Mouse (Mus musculus) liver, embryonic 14.5 days (tissue): ENCODE data around the gene Tgfb1. TPM values are rescaled to one million over a fixed set of nuclear protein-coding genes. Genes with fewer than 3 reads are reported as not detected.

Experiments
- ATAC-seq: fragments of 200-750 bp; cut with Nextera tagmentation; 2 replicates; pipeline ENCODE4 v1.8.0; 2017; ENCODE audit warnings: moderate number of reproducible peaks, mild to moderate bottlenecking, moderate library complexity; ENCODE audit not compliant: insufficient read depth
- DNase-seq, 3 experiments: peaks; one replicate each; pipeline ENCODE4 v3.0.0-alpha.2; 2012 to 2013; ENCODE audit warnings: low read depth in 3 of 3, low spot score in 3 of 3
- H3K27ac ChIP-seq: fragments of 300-500 bp; sonication (generic); 2 replicates; pipeline ENCODE4 v1.5.1; 2014; ENCODE audit warnings: moderate library complexity, mild to moderate bottlenecking, control low read depth, inconsistent platforms
- H3K27me3 ChIP-seq: fragments of 300-500 bp; sonication (generic); 2 replicates; pipeline ENCODE4 v1.6.1; 2014; ENCODE audit warnings: mild to moderate bottlenecking, low read length, moderate library complexity; ENCODE audit not compliant: control insufficient read depth, insufficient read depth
- H3K36me3 ChIP-seq: fragments of 300-500 bp; sonication (generic); replicated peaks from 2 replicates; pipeline ENCODE4 v1.6.1; 2014; ENCODE audit warnings: low read depth; ENCODE audit not compliant: control insufficient read depth, insufficient read depth
- H3K4me1 ChIP-seq, 2 experiments: fragments of 200-500 bp in 1 of 2; fragments of 300-500 bp in 1 of 2; sonication (generic) in 1 of 2; replicated peaks; 2 replicates each; pipeline ENCODE4 v1.6.1; 2012 to 2014; ENCODE audit warnings: antibody characterized with exemption in 1 of 2, inconsistent platforms in 1 of 2, low read length in 1 of 2; ENCODE audit not compliant: control insufficient read depth in 2 of 2, insufficient read depth in 2 of 2
- H3K4me2 ChIP-seq: fragments of 300-500 bp; sonication (generic); 2 replicates; pipeline ENCODE4 v1.6.1; 2014; ENCODE audit warnings: low read depth, mild to moderate bottlenecking, control low read depth, moderate library complexity
- H3K4me3 ChIP-seq, 2 experiments: fragments of 200-500 bp in 1 of 2; fragments of 300-500 bp in 1 of 2; sonication (generic) in 1 of 2; 2 replicates each; pipeline ENCODE4 v1.5.1; 2012 to 2014; ENCODE audit warnings: low read depth in 2 of 2, low read length in 2 of 2, mild to moderate bottlenecking in 2 of 2, control low read depth in 1 of 2, inconsistent platforms in 1 of 2, moderate library complexity in 1 of 2; ENCODE audit not compliant: insufficient read depth in 1 of 2
- H3K9ac ChIP-seq: fragments of 300-500 bp; sonication (generic); replicated peaks from 2 replicates; pipeline ENCODE4 v1.6.1; 2014; ENCODE audit warnings: mild to moderate bottlenecking, control low read depth, moderate library complexity
- H3K9me3 ChIP-seq: fragments of 300-500 bp; sonication (generic); 2 replicates; pipeline ENCODE4 v1.6.1; 2016; ENCODE audit warnings: low read length, mixed read lengths; ENCODE audit not compliant: control insufficient read depth
- CTCF ChIP-seq: IDR thresholded peaks from 2 replicates; pipeline ENCODE4 v1.5.1; 2016; ENCODE audit warnings: antibody characterized with exemption, low read depth, control low read depth
- EP300 ChIP-seq: IDR thresholded peaks from 2 replicates; pipeline ENCODE4 v1.6.1; 2016; ENCODE audit warnings: antibody characterized with exemption, low read depth
- WGBS: fragments of 180-500 bp; shearing (Covaris S2); extraction: QIAGEN DNeasy Blood & Tissue Kit; methylation state at CpG from one replicate; pipeline ENCODE4 v1.1.7; 2014; ENCODE audit not compliant: insufficient replicate concordance; 5-methylcytosine and 5-hydroxymethylcytosine counted together
- polyA plus RNA-seq, 2 experiments: library from polyadenylated mRNA; depleted of rRNA in 1 of 2; stranded (reverse) in 1 of 2; unstranded in 1 of 2; fragments of >200 nt; fragmentation: Nextera tagmentation in 1 of 2; extraction: Ambion mirVana in 1 of 2; gene quantifications; 2 replicates each; pipeline versions ENCODE4 v1.2.1 to v1.2.3; 2012 to 2014

Tgfb1 gene
- polyA plus RNA-seq, 2 experiments, result 3.9 to 18.5 TPM

DNA sequence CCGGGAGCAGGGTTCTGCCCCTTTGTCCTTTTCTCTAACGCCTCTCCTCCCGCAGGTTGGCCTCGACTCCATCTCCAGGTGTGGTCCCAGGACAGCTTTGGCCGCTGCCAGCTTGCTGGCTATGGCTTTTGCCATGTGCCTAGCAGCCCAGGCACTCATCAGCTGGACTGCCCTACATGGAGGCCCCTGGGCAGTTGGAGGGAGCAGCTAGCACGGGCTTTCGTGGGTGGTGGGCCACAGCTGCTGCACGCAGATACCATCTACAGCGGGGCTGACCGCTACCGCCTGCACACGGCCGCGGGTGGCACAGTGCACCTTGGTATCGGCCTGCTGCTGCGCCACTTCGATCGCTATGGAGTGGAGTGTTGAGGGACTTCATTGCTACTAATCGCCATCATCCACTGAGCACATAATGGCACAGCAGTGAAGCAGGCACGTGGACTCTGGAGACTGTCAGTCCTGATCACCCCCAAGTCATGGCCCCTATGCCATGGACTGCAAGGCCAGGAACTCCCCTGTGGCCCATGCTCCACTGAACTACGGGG lies 804 bp upstream of the Tgfb1 start:
- Histone ChIP-seq H3K36me3 (no peaks in the 10 kb centered on the region), H3K9ac (peak overlapping the region; percentile 81), H3K4me1 (peaks cover 48 to 53% of the 10 kb centered on the region in 2 experiments), H3K27ac (peak overlapping the region; percentile 75), H3K4me2 (peak overlapping the region; percentile 98), H3K4me3 (peak overlapping the region; percentile 49 to 63; a peak in 3 of 4 replicates), H3K27me3 (no peaks in the 10 kb centered on the region), H3K9me3 (no peaks in the 10 kb centered on the region)
- no peak for ATAC-seq
- TF ChIP-seq CTCF, result no peak
- TF ChIP-seq EP300, result no peak
- 49% methylated on average over 21 of the region's 21 CpGs for WGBS
- DNase-seq, result no peak

DNA sequence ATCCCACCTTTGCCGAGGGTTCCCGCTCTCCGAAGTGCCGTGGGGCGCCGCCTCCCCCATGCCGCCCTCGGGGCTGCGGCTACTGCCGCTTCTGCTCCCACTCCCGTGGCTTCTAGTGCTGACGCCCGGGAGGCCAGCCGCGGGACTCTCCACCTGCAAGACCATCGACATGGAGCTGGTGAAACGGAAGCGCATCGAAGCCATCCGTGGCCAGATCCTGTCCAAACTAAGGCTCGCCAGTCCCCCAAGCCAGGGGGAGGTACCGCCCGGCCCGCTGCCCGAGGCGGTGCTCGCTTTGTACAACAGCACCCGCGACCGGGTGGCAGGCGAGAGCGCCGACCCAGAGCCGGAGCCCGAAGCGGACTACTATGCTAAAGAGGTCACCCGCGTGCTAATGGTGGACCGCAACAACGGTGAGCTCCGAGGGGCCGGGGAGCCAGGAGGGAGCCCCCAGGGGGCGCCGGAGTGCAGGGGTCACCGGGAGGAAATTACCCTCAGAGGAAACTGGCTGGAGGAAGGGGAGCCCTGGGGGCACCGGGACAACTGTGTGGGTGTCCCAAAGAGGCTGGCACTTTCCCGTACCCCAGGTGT lies 1.1 kb downstream of the Tgfb1 start:
- Histone ChIP-seq H3K27me3 (no peaks in the 10 kb centered on the region), H3K4me2 (peak overlapping the region; percentile 98), H3K36me3 (peaks cover 7% of the 10 kb centered on the region), H3K4me3 (peak overlapping the region; percentile 63 to 94), H3K4me1 (peaks cover 32 to 46% of the 10 kb centered on the region in 2 experiments), H3K9me3 (no peaks in the 10 kb centered on the region), H3K9ac (peak overlapping the region; percentile 81), H3K27ac (peak overlapping the region; percentile 75)
- TF ChIP-seq CTCF, result peak; percentile 60
- TF ChIP-seq EP300, result no peak
- DNase-seq (no peak), ATAC-seq (no peak)
- WGBS, result under 1% methylated on average over 47 of the region's 47 CpGs

DNA sequence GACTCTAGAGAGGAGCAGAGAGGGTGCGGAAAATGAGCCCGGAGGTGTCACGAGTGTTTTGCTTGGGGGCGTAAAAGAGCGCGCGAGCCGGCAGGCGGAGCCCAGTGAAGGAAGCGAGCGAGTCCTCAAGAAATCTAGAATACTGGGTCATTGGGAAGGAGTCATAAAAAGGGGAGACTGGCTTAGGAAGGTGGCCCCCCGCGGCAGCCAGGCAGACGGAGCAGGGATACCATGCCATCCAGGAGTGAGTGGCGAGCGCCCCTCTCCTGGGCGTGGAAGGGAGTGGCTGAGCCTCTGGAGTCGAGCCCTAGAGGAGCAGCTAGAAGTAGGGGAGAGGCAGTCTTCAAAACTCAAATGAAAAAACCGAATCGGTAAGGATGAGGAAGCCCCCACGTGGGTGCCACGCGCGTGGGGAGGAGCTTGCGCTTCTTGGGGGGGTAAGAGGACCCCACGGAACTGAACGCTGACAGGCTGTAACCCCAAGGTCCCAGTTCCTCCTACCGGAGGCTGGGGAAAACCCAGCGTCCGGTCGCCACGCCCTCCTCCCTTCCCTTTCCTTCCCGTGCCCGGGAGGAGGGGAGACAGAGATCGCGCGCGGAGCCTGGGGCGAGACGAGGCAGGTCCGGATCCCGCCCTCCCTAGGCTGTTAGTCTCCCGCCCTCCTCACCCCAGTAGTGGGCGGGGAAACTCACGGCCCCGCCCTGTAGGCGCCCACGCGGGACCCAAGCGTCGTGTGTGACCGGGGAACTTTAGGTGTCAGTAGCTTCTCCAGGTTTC lies 2.2 kb downstream of the Tgfb1 start:
- WGBS, result under 1% methylated on average over 50 of the region's 52 CpGs
- H3K4me3 ChIP-seq, result peak overlapping the region; percentile 63 to 94
- peaks cover 7% of the 10 kb centered on the region for H3K36me3 ChIP-seq
- H3K4me2 ChIP-seq, result peak overlapping the region; percentile 98
- ATAC-seq (peak; percentile 80), DNase-seq (peak; percentile 72 to 89 (median 72))
- H3K4me1 ChIP-seq, result peaks cover 21 to 35% of the 10 kb centered on the region in 2 experiments
- peak; percentile 37; the same call in 1 of the 2 replicates for TF ChIP-seq CTCF
- TF ChIP-seq EP300, result no peak
- H3K9me3 ChIP-seq, result no peaks in the 10 kb centered on the region
- peak overlapping the region; percentile 81 for H3K9ac ChIP-seq
- H3K27me3 ChIP-seq, result no peaks in the 10 kb centered on the region
- peak overlapping the region; percentile 75 for H3K27ac ChIP-seq

DNA sequence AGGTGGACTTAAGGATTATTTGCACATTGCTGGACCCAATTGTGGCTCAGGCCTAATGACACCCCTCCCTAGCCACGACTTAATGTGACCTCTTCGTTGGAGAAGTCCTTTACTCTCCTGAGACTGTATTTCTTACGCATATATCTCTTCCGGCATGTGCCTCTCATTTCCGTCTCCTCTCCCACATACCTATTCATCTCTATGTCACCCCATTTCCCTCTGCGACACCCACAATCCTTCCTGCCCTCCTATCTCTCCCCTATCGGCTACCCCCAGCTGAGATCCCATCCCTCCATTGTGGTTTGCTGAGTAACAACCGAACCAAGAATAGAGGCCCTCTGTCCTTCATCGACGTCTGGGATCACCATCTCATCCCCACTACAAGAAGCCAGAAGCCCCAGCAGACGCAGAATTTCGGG lies 2.8 kb downstream of the Tgfb1 start:
- DNase-seq, result peak in 1 of 3 experiments; percentile 54
- 2% methylated on average over 12 of the region's 12 CpGs for WGBS
- H3K27ac ChIP-seq, result peak overlapping the region; percentile 75

GRCm38 (mm10) chr7:25690051-25690450 lies 3.2 kb downstream of the Tgfb1 start:
- Histone ChIP-seq H3K36me3 (peaks cover 7% of the 10 kb centered on the region), H3K9ac (peak overlapping the region; percentile 81), H3K4me1 (peaks cover 19 to 28% of the 10 kb centered on the region in 2 experiments), H3K4me2 (peak overlapping the region; percentile 98), H3K9me3 (no peaks in the 10 kb centered on the region), H3K4me3 (peak overlapping the region; percentile 63 to 94), H3K27ac (peak overlapping the region; percentile 75), H3K27me3 (no peaks in the 10 kb centered on the region)
- WGBS, result 19% methylated on average over 5 of the region's 5 CpGs
- no peak for TF ChIP-seq CTCF
- TF ChIP-seq EP300, result no peak
- ATAC-seq, result no peak
- DNase-seq, result no peak

More for the DNA sequence above, 2.8 kb downstream of the Tgfb1 start:
- Histone ChIP-seq H3K4me2 (peak overlapping the region; percentile 98), H3K27me3 (no peaks in the 10 kb centered on the region), H3K4me1 (peaks cover 19 to 31% of the 10 kb centered on the region in 2 experiments), H3K4me3 (peak overlapping the region; percentile 63 to 94), H3K36me3 (peaks cover 7% of the 10 kb centered on the region), H3K9me3 (no peaks in the 10 kb centered on the region), H3K9ac (peak overlapping the region; percentile 81)
- ATAC-seq, result peak; percentile 42
- TF ChIP-seq CTCF (no peak), EP300 (peak; percentile 22; the same call in 1 of the 2 replicates)
